Mouse (Mus musculus): ENCODE results near the gene Ing5. TPM values are rescaled to one million over a fixed set of nuclear protein-coding genes. Genes with fewer than 3 reads are reported as not detected.
"Not testable (repeated sequence)": the region's sequence is repeated elsewhere in the genome, so short reads cannot be mapped to it uniquely, and the experiment has no call there.

Gene Ing5
- polyA plus RNA-seq, 1 experiment = 7.6 TPM

GRCm38 (mm10) chr1:93825105-93825674, 21.4 kb downstream of the Ing5 start:
- Histone ChIP-seq H3K27ac (ENCODE audit: insufficient read depth, low read length) (peak overlapping the region; percentile 98), H3K27me3 (ENCODE audit: control insufficient read depth, insufficient read depth, low read length) (no peaks in the 10 kb centered on the region), H3K36me3 (ENCODE audit: control insufficient read depth, insufficient read depth, low read length) (peaks cover 3% of the 10 kb centered on the region), H3K4me1 (ENCODE audit: control insufficient read depth, insufficient read depth, insufficient read length) (peaks cover 12% of the 10 kb centered on the region; the same call in 1 of the 2 replicates), H3K4me3 (ENCODE audit: extremely low read depth, insufficient read depth, insufficient read length) (peak overlapping the region; percentile 78)
- WGBS = 3% methylated on average over 30 of the region's 30 CpGs
- DNase-seq (ENCODE audit: low read depth in 1 of 2, low spot score in 2 of 2) = peak; percentile 91 to 98
- TF ChIP-seq POLR2A (IDR thresholded peaks at IDR 0.05; ENCODE audit: low read depth, low read length) = peak; percentile 79
- TF ChIP-seq CTCF (IDR thresholded peaks at IDR 0.05; ENCODE audit: extremely low read depth, insufficient read depth, insufficient read length, insufficient replicate concordance) = no peak

GRCm38 (mm10) chr1:93825771-93826539, 22.2 kb downstream of the Ing5 start:
- Histone ChIP-seq H3K36me3 (ENCODE audit: control insufficient read depth, insufficient read depth, low read length) (peaks cover 1% of the 10 kb centered on the region), H3K27me3 (ENCODE audit: control insufficient read depth, insufficient read depth, low read length) (no peaks in the 10 kb centered on the region), H3K4me1 (ENCODE audit: control insufficient read depth, insufficient read depth, insufficient read length) (peaks cover 12% of the 10 kb centered on the region; the same call in 1 of the 2 replicates), H3K4me3 (ENCODE audit: extremely low read depth, insufficient read depth, insufficient read length) (peak overlapping the region; percentile 78), H3K27ac (ENCODE audit: insufficient read depth, low read length) (peak overlapping the region; percentile 98)
- TF ChIP-seq CTCF (IDR thresholded peaks at IDR 0.05; ENCODE audit: extremely low read depth, insufficient read depth, insufficient read length, insufficient replicate concordance) (no peak), POLR2A (IDR thresholded peaks at IDR 0.05; ENCODE audit: low read depth, low read length) (no peak)
- 48% methylated on average over 27 of the region's 27 CpGs for WGBS
- no peak for DNase-seq (ENCODE audit: low read depth in 1 of 2, low spot score in 2 of 2)

DNA sequence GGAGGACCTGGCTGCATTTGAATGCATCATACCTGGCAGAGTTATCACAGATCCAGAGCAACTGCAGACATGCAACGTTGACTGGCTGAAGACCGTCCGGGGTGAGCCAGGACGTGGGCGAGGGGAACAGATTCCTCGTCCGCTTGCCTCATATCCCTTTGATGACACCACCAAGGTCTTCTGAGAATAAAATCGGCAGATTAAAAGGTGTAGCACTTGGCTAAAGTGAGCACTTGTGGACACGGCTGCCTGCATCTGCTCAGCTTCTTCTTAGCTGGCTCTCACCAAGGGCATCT, 22.7 kb downstream of the Ing5 start:
- no peak overlapping the region for H3K4me3 ChIP-seq (ENCODE audit: extremely low read depth, insufficient read depth, insufficient read length)
- no peak overlapping the region for H3K27ac ChIP-seq (ENCODE audit: insufficient read depth, low read length)
- WGBS = 95% methylated on average over 9 of the region's 9 CpGs

DNA sequence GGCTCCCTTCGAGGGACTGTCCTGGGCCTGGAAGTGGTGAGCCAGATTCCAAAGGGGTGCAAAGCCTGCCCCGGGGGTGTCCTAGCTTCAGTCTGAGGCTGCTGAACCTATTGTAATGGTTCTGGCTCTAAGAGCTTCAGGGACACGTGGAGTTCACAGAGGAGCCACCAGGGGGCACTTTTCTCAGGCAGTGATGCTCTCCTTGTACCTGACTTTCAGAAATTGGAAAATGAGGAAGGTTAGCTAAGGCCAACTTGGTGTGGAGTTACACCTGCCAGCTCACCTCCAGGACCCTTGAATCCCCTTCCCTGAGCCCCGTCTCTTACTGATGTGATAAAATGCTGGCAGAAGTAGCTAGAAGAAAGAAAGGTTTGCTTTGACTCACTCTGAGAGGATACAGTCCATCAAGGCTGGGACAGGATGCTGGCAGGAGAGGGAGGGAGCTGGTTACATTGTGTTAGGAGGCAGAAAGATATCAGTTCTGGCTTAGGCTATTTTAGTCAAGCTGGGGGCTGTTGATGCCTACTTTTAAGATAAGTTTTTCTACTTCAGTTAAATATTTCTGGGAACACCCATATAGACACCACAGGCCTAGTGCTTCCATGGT, 29.1 kb downstream of the Ing5 start:
- WGBS = 78% methylated on average over 2 of the region's 4 CpGs
- H3K27ac ChIP-seq (ENCODE audit: insufficient read depth, low read length); H3K4me3 ChIP-seq (ENCODE audit: extremely low read depth, insufficient read depth, insufficient read length); DNase-seq (ENCODE audit: low read depth in 1 of 2, low spot score in 2 of 2); H3K27me3 ChIP-seq (ENCODE audit: control insufficient read depth, insufficient read depth, low read length); H3K4me1 ChIP-seq (ENCODE audit: control insufficient read depth, insufficient read depth, insufficient read length): not testable (repeated sequence)
- peaks cover 16% of the 10 kb centered on the region for H3K36me3 ChIP-seq (ENCODE audit: control insufficient read depth, insufficient read depth, low read length)

More for the DNA sequence above, 22.7 kb downstream of the Ing5 start:
- Histone ChIP-seq H3K27me3 (ENCODE audit: control insufficient read depth, insufficient read depth, low read length) (no peaks in the 10 kb centered on the region), H3K36me3 (ENCODE audit: control insufficient read depth, insufficient read depth, low read length) (no peaks in the 10 kb centered on the region; the same call in 1 of the 2 replicates), H3K4me1 (ENCODE audit: control insufficient read depth, insufficient read depth, insufficient read length) (peaks cover 12% of the 10 kb centered on the region; the same call in 1 of the 2 replicates)
- no peak for DNase-seq (ENCODE audit: low read depth in 1 of 2, low spot score in 2 of 2)
- TF ChIP-seq POLR2A (IDR thresholded peaks at IDR 0.05; ENCODE audit: low read depth, low read length) = no peak
- TF ChIP-seq CTCF (IDR thresholded peaks at IDR 0.05; ENCODE audit: extremely low read depth, insufficient read depth, insufficient read length, insufficient replicate concordance) = no peak

GRCm38 (mm10) chr1:93834671-93835150, 30.9 kb downstream of the Ing5 start:
- no peaks in the 10 kb centered on the region for H3K27me3 ChIP-seq (ENCODE audit: control insufficient read depth, insufficient read depth, low read length)
- H3K4me1 ChIP-seq (ENCODE audit: control insufficient read depth, insufficient read depth, insufficient read length) = no peaks in the 10 kb centered on the region
- no peak overlapping the region for H3K27ac ChIP-seq (ENCODE audit: insufficient read depth, low read length)
- 91% methylated on average over 7 of the region's 7 CpGs for WGBS
- H3K36me3 ChIP-seq (ENCODE audit: control insufficient read depth, insufficient read depth, low read length) = peaks cover 16% of the 10 kb centered on the region
- no peak for DNase-seq (ENCODE audit: low read depth in 1 of 2, low spot score in 2 of 2)
- H3K4me3 ChIP-seq (ENCODE audit: extremely low read depth, insufficient read depth, insufficient read length) = no peak overlapping the region
- TF ChIP-seq POLR2A (IDR thresholded peaks at IDR 0.05; ENCODE audit: low read depth, low read length) = no peak
- no peak for TF ChIP-seq CTCF (IDR thresholded peaks at IDR 0.05; ENCODE audit: extremely low read depth, insufficient read depth, insufficient read length, insufficient replicate concordance)

DNA sequence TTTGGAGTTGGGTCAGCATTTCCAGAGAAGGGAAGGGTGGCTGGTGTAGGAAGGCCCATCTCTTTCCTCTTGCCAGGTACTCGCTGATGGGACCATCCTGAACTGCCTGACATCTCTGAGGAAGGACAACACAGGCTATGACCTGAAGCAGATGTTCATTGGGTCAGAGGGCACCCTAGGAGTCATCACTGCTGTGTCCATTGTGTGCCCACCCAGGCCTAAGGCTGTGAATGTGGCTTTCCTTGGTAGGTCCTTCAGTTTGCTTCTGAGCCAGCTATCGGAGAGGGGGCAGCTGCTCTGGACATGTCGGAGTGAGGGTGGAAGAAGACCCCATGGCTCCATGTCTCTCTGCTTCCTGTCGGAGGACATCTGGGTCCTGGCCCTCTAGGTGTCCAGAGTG, 31.4 kb downstream of the Ing5 start:
- no peak overlapping the region for H3K27ac ChIP-seq (ENCODE audit: insufficient read depth, low read length)
- TF ChIP-seq CTCF (IDR thresholded peaks at IDR 0.05; ENCODE audit: extremely low read depth, insufficient read depth, insufficient read length, insufficient replicate concordance) (no peak), POLR2A (IDR thresholded peaks at IDR 0.05; ENCODE audit: low read depth, low read length) (no peak)
- H3K36me3 ChIP-seq (ENCODE audit: control insufficient read depth, insufficient read depth, low read length) = peaks cover 16% of the 10 kb centered on the region
- no peaks in the 10 kb centered on the region for H3K27me3 ChIP-seq (ENCODE audit: control insufficient read depth, insufficient read depth, low read length)
- WGBS = 95% methylated on average over 4 of the region's 4 CpGs
- no peaks in the 10 kb centered on the region for H3K4me1 ChIP-seq (ENCODE audit: control insufficient read depth, insufficient read depth, insufficient read length)
- no peak overlapping the region for H3K4me3 ChIP-seq (ENCODE audit: extremely low read depth, insufficient read depth, insufficient read length)
- DNase-seq (ENCODE audit: low read depth in 1 of 2, low spot score in 2 of 2) = no peak

All from spleen, adult 2 months (tissue).